Mouse (Mus musculus): ENCODE measurements around the gene Hist1h2bc. TPM values are rescaled to one million over a fixed set of nuclear protein-coding genes. Genes with fewer than 3 reads are reported as not detected.
"Not testable (repeated sequence)": the region's sequence is repeated elsewhere in the genome, so short reads cannot be mapped to it uniquely, and the experiment has no call there.

The Hist1h2bc gene
- polyA plus RNA-seq (2015; fragmentation: Nextera tagmentation; extraction: Ambion mirVana) = 168 and 180 TPM in 2 replicates

GRCm38 (mm10) chr13:23683755-23684281 is at the start of gene Hist1h2bc, which contains the start of gene Hist1h2ac:
Gene Hist1h2bc (plus strand): TSS chr13:23684199.
Gene Hist1h2ac (minus strand): TSS chr13:23683948.
- Histone ChIP-seq H3K27me3 (ENCODE audit: insufficient read depth, low read length) (no peaks in the 10 kb centered on the region), H3K36me3 (replicated peaks; ENCODE audit: insufficient read depth, low read length) (0 out of 2 replicates have a peak, but pooled peaks cover 4% of the 10 kb centered on the region), H3K9me3 (ENCODE audit: low read length) (no peaks in the 10 kb centered on the region), H3K4me1 (ENCODE audit: insufficient read depth) (peaks cover 28% of the 10 kb centered on the region), H3K9ac (replicated peaks) (peak within 1 kb of the TSS; percentile 82), H3K4me3 (ENCODE audit: low read depth, low read length) (peak within 1 kb of the TSS; percentile 60), H3K27ac (ENCODE audit: low read depth) (peak within 1 kb of the TSS; percentile 99), H3K4me2 (ENCODE audit: low read depth, low read length) (peak within 1 kb of the TSS; percentile 80)
- peak; percentile 87 for DNase-seq
- TF ChIP-seq EP300 (IDR thresholded peaks at IDR 0.05; ENCODE audit: low read depth) (peak; percentile 90), CTCF (IDR thresholded peaks at IDR 0.05; ENCODE audit: low read depth) (no peak; the same call in 1 of the 2 replicates)
- WGBS (ENCODE audit: insufficient replicate concordance) = under 1% methylated on average over 29 of the region's 32 CpGs
- peak; percentile 92 for ATAC-seq

GRCm38 (mm10) chr13:23659636-23660366 is 24.2 kb upstream of the Hist1h2bc start:
- no peak overlapping the region for H3K27ac ChIP-seq (ENCODE audit: low read depth)
- 65% methylated on average over 6 of the region's 6 CpGs for WGBS (ENCODE audit: insufficient replicate concordance)
- DNase-seq = no peak
- no peaks in the 10 kb centered on the region for H3K27me3 ChIP-seq (ENCODE audit: insufficient read depth, low read length)
- no peak for ATAC-seq
- H3K4me2 ChIP-seq (ENCODE audit: low read depth, low read length) = no peak overlapping the region
- TF ChIP-seq EP300 (IDR thresholded peaks at IDR 0.05; ENCODE audit: low read depth) (no peak), CTCF (IDR thresholded peaks at IDR 0.05; ENCODE audit: low read depth) (no peak)
- H3K36me3 ChIP-seq (replicated peaks; ENCODE audit: insufficient read depth, low read length) = no peaks in the 10 kb centered on the region
- no peak overlapping the region for H3K4me3 ChIP-seq (ENCODE audit: low read depth, low read length)
- H3K9me3 ChIP-seq (ENCODE audit: low read length) = no peaks in the 10 kb centered on the region
- H3K9ac ChIP-seq (replicated peaks) = no peak overlapping the region
- H3K4me1 ChIP-seq (ENCODE audit: insufficient read depth) = no peaks in the 10 kb centered on the region

GRCm38 (mm10) chr13:23662536-23662935 is 21.5 kb upstream of the Hist1h2bc start:
- no peak overlapping the region for H3K9ac ChIP-seq (replicated peaks)
- no peak for ATAC-seq
- TF ChIP-seq EP300 (IDR thresholded peaks at IDR 0.05; ENCODE audit: low read depth) (no peak), CTCF (IDR thresholded peaks at IDR 0.05; ENCODE audit: low read depth) (no peak)
- H3K27me3 ChIP-seq (ENCODE audit: insufficient read depth, low read length) = no peaks in the 10 kb centered on the region
- no peaks in the 10 kb centered on the region for H3K36me3 ChIP-seq (replicated peaks; ENCODE audit: insufficient read depth, low read length)
- no peak overlapping the region for H3K27ac ChIP-seq (ENCODE audit: low read depth)
- H3K4me3 ChIP-seq (ENCODE audit: low read depth, low read length) = no peak overlapping the region
- H3K9me3 ChIP-seq (ENCODE audit: low read length) = no peaks in the 10 kb centered on the region
- 40% methylated on average over 3 of the region's 3 CpGs for WGBS (ENCODE audit: insufficient replicate concordance)
- no peaks in the 10 kb centered on the region for H3K4me1 ChIP-seq (ENCODE audit: insufficient read depth)
- DNase-seq = no peak
- H3K4me2 ChIP-seq (ENCODE audit: low read depth, low read length) = no peak overlapping the region

- WGBS (ENCODE audit: insufficient replicate concordance) = 76% methylated on average over 6 of the region's 6 CpGs
- H3K4me2 ChIP-seq (ENCODE audit: low read depth, low read length) = peak overlapping the region; percentile 71
- no peaks in the 10 kb centered on the region for H3K27me3 ChIP-seq (ENCODE audit: insufficient read depth, low read length)
- ATAC-seq (no peak), DNase-seq (no peak)
- H3K9me3 ChIP-seq (ENCODE audit: low read length) = no peaks in the 10 kb centered on the region
- no peaks in the 10 kb centered on the region for H3K36me3 ChIP-seq (replicated peaks; ENCODE audit: insufficient read depth, low read length)
- TF ChIP-seq EP300 (IDR thresholded peaks at IDR 0.05; ENCODE audit: low read depth) (no peak), CTCF (IDR thresholded peaks at IDR 0.05; ENCODE audit: low read depth) (no peak)
- peak overlapping the region; percentile 82 for H3K9ac ChIP-seq (replicated peaks)
- peaks cover 16% of the 10 kb centered on the region for H3K4me1 ChIP-seq (ENCODE audit: insufficient read depth)
- H3K4me3 ChIP-seq (ENCODE audit: low read depth, low read length) = peak overlapping the region; percentile 60
- H3K27ac ChIP-seq (ENCODE audit: low read depth) = peak overlapping the region; percentile 99
These were observed 1.9 kb upstream of the Hist1h2bc start for GRCm38 (mm10) chr13:23681990-23682582.

DNA sequence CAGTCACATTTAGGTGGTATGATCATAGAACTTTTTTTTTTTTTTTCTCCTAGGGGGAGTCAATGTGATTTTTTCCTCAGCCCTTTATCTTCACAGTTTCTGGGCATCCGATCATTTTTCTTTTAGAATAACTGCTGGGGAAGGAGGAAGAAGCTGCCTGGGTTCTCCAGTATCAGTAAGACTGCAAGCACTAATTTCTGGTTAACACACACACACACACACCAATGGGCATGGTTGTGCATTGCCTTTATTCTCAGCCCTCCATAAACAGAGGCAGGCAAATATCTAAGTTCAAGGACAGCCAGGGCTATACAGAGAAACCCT is 1.4 kb upstream of the Hist1h2bc start:
- WGBS (ENCODE audit: insufficient replicate concordance) = 40% methylated on average over 1 of the region's 1 CpGs
- peaks cover 19% of the 10 kb centered on the region for H3K4me1 ChIP-seq (ENCODE audit: insufficient read depth)
- ATAC-seq (no peak), DNase-seq (no peak)
- no peaks in the 10 kb centered on the region for H3K27me3 ChIP-seq (ENCODE audit: insufficient read depth, low read length)
- H3K36me3 ChIP-seq (replicated peaks; ENCODE audit: insufficient read depth, low read length) = no peaks in the 10 kb centered on the region
- H3K9me3 ChIP-seq (ENCODE audit: low read length) = no peaks in the 10 kb centered on the region
- H3K4me2 ChIP-seq (ENCODE audit: low read depth, low read length) = peak overlapping the region; percentile 71
- peak overlapping the region; percentile 82 for H3K9ac ChIP-seq (replicated peaks)
- TF ChIP-seq CTCF (IDR thresholded peaks at IDR 0.05; ENCODE audit: low read depth) (no peak), EP300 (IDR thresholded peaks at IDR 0.05; ENCODE audit: low read depth) (no peak)
- H3K4me3 ChIP-seq (ENCODE audit: low read depth, low read length) = peak overlapping the region; percentile 60
- H3K27ac ChIP-seq (ENCODE audit: low read depth) = peak overlapping the region; percentile 99

GRCm38 (mm10) chr13:23682947-23683754 is 848 bp upstream of the Hist1h2bc start:
- H3K4me1 ChIP-seq (ENCODE audit: insufficient read depth) = peaks cover 24% of the 10 kb centered on the region
- H3K9me3 ChIP-seq (ENCODE audit: low read length); DNase-seq; H3K36me3 ChIP-seq (replicated peaks; ENCODE audit: insufficient read depth, low read length); H3K27me3 ChIP-seq (ENCODE audit: insufficient read depth, low read length): not testable (repeated sequence)
- peak overlapping the region; percentile 60 for H3K4me3 ChIP-seq (ENCODE audit: low read depth, low read length)
- H3K4me2 ChIP-seq (ENCODE audit: low read depth, low read length) = peak overlapping the region; percentile 71
- ATAC-seq = peak; percentile 45
- peak overlapping the region; percentile 99 for H3K27ac ChIP-seq (ENCODE audit: low read depth)
- H3K9ac ChIP-seq (replicated peaks) = peak overlapping the region; percentile 82
- 9% methylated on average over 11 of the region's 30 CpGs for WGBS (ENCODE audit: insufficient replicate concordance)

Measured in liver, postnatal 0 days (tissue).